Mouse (Mus musculus): ENCODE data around the gene Zfp654.

GRCm38 (mm10) chr16:64876631-64877265, 25.3 kb upstream of the Zfp654 start:
- TF ChIP-seq POLR2A (IDR thresholded peaks at IDR 0.05; ENCODE audit: low read depth, low read length): no peak
- no peak for TF ChIP-seq MAX (IDR thresholded peaks at IDR 0.05; ENCODE audit: low read length)
- no peak for TF ChIP-seq CTCF (conservative IDR thresholded peaks at IDR 0.05 in 1 of 2, IDR thresholded peaks at IDR 0.05 in 1 of 2; ENCODE audit: low read depth in 2 of 2, low read length in 2 of 2)
- no peak for TF ChIP-seq MEF2A (IDR thresholded peaks at IDR 0.05; ENCODE audit: borderline replicate concordance, low read depth, low read length)
- no peak for TF ChIP-seq JUND (conservative IDR thresholded peaks at IDR 0.05; ENCODE audit: low read depth, low read length)
- TF ChIP-seq EP300 (IDR thresholded peaks at IDR 0.05; ENCODE audit: low read length): no peak
- no peak for TF ChIP-seq PAX5 (IDR thresholded peaks at IDR 0.05; ENCODE audit: low read length)
- no peak for TF ChIP-seq E2F4 (IDR thresholded peaks at IDR 0.05; ENCODE audit: insufficient replicate concordance, low read depth, low read length)
- no peak for TF ChIP-seq IRF4 (IDR thresholded peaks at IDR 0.05; ENCODE audit: low read depth, low read length)
- no peak for TF ChIP-seq NELFE (IDR thresholded peaks at IDR 0.05; ENCODE audit: low read depth, low read length)
- TF ChIP-seq USF2 (conservative IDR thresholded peaks at IDR 0.05; ENCODE audit: low read depth, low read length): no peak
- no peak for TF ChIP-seq ETS1 (conservative IDR thresholded peaks at IDR 0.05; ENCODE audit: low read depth, low read length)
- TF ChIP-seq SMC3 (IDR thresholded peaks at IDR 0.05; ENCODE audit: low read depth, low read length): no peak
